Mouse (Mus musculus): ENCODE data around the gene Dact3.

DNA sequence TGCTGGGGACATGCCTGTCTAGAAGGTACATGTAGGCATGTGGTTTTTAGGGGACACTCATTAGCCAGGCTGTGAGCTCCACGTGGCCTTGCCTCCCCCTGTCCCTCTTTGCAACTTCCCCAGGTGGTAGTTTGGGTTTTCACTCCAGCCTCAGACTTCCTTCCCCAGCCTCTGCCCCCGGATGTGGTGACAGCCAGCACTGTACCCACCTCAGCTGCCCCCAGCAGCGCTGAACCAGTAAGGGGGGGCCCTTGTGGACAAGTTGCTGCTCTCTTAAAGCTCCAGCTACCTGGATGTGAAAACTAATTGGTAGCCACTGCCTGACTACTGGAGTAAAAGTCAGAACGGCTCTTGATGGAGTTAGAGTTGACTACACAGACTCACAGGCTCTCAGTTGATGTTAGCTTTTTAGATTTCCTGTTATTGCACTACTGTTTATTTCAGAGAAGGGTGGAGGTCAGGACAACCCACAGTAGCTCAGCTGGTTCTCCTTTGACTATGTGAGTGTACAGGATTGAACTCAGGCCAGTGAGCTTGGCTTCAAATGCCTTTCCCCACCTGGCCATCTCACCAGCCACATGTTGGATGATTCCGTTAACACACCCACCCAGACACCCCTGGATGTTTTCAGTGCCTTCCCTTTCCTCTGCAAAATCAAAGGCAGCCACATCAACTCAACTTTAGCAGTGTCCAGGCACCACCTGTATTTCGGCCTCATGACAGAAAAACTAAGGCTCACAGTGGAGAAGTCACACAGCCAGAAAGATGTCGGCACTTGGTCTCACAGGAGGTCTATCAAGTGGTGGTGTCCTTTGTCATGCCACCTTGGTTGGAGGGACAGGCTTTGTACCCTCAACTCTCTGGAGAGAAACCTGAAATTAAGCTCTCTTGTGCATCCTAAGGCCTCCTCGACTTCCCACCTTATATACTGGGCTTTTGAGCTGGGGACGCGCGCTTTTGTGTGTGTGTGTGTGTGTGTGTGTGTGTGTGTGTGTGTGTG lies 33.3 kb upstream of the Dact3 start:
- TF ChIP-seq CTCF (IDR thresholded peaks at IDR 0.05; ENCODE audit: borderline replicate concordance, insufficient read depth, low read length): no peak
- no peak for TF ChIP-seq POLR2A (IDR thresholded peaks at IDR 0.05; ENCODE audit: low read depth, low read length)
